In the genomic region with DNA sequence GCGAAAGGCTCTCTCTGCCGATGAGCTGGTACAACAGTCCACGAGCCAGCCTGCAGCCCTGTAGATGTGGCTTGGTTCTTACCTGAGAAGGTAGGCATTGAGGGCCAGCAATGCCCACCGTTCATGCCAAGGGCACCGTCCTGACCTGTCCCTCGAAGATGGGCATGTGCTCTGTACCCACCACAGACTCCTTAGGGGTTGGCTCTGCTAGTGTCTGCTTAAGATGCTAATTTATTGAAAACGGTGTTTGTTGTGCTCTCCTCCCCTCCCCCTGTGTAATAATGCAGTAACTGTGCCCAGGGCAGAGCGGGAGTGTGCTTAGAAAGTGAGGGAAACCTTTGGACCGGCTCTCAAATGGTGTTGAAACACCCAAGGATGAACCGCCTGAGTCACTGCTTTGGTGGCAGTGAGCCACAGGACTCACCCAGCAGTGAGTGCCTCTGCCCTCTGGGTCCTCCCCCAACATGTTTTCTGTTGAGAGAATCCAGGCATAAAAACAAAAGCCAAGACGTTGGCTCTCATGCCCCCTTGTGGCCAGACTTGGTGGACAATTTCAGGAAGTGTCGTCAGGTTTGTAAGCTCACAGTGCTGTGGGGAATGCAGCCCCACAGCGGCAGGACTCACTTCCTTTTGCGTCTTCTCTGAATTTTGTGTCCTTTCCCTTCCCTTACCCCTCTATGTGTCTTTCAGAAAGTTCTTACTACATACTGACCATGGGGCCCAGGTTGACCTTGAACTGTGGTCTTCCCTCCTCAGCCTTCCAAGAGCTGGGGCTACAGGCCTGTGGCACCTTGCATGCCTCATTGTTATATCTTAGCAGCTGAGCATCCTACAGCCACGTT, we compare ENCODE assay signal across 7 mouse cellular contexts.
DNase-seq lines count a peak whose midpoint lies in the region; ATAC-seq and TF ChIP-seq lines count a peak whose summit lies in the region.

No protein-coding gene starts in this region.

- H3K36me3 ChIP-seq in embryonic facial prominence, embryonic 12.5 days, result no peaks in the 10 kb centered on the region
- no peaks in the 10 kb centered on the region for H3K36me3 ChIP-seq in heart, adult 2 months (ENCODE audit: control insufficient read depth, insufficient read depth, low read length)
- no peaks in the 10 kb centered on the region for H3K36me3 ChIP-seq in limb, embryonic 13.5 days
- no peaks in the 10 kb centered on the region for H3K36me3 ChIP-seq in midbrain, embryonic 16.5 days (ENCODE audit: control insufficient read depth, insufficient read depth, low read length)

- intact Hi-C loops in heart, adult 2 months (cut with DNase I), result loop anchor here (1.0 to 2.0 kb wide), 2 partner anchors 152 to 282 kb away; no protein-coding TSS in a partner anchor

- 34% methylated on average over 15 of the region's 15 CpGs for WGBS in embryonic facial prominence, embryonic 12.5 days
- WGBS in heart, adult 2 months, result 30% methylated on average over 15 of the region's 15 CpGs
- WGBS in limb, embryonic 13.5 days, result 37% methylated on average over 15 of the region's 15 CpGs
- 33% methylated on average over 15 of the region's 15 CpGs for WGBS in midbrain, embryonic 16.5 days

- peak; percentile 92 for DNase-seq in adrenal gland, postnatal 25 days
- peak; percentile 92 to 93 for DNase-seq in heart, adult 2 months
- DNase-seq in kidney, adult 8-10 months, result peak; percentile 96 to 98
- peak; percentile 80 to 92 for DNase-seq in spleen, postnatal 10 days (ENCODE audit: low spot score in 2 of 2)

- TF ChIP-seq EP300 in heart, adult 2 months (IDR thresholded peaks at IDR 0.05; ENCODE audit: insufficient read depth, low read depth, low read length), result peak; percentile 100

- 0 out of 2 replicates have a peak, but pooled peaks have one; percentile 24 for TF ChIP-seq POLR2A in heart, adult 2 months (IDR thresholded peaks at IDR 0.05; ENCODE audit: insufficient read depth, low read depth, low read length)

- H3K4me3 ChIP-seq in embryonic facial prominence, embryonic 12.5 days, result no peak overlapping the region
- 0 out of 2 replicates have a peak overlapping the region, but pooled peaks have one; percentile 9 for H3K4me3 ChIP-seq in heart, adult 2 months
- H3K4me3 ChIP-seq in limb, embryonic 13.5 days, result no peak overlapping the region
- H3K4me3 ChIP-seq in midbrain, embryonic 16.5 days (ENCODE audit: low read depth, low read length), result no peak overlapping the region

- no peaks in the 10 kb centered on the region for H3K9me3 ChIP-seq in embryonic facial prominence, embryonic 12.5 days
- peaks cover 6% of the 10 kb centered on the region; the same call in 1 of the 2 replicates for H3K9me3 ChIP-seq in limb, embryonic 13.5 days
- H3K9me3 ChIP-seq in midbrain, embryonic 16.5 days (replicated peaks; ENCODE audit: control insufficient read depth, low read length, poor library complexity, severe bottlenecking), result no peaks in the 10 kb centered on the region

- H3K4me1 ChIP-seq in embryonic facial prominence, embryonic 12.5 days, result peaks cover 6% of the 10 kb centered on the region
- H3K4me1 ChIP-seq in heart, adult 2 months (ENCODE audit: control insufficient read depth, insufficient read depth, low read length), result peaks cover 10% of the 10 kb centered on the region
- peaks cover 11% of the 10 kb centered on the region for H3K4me1 ChIP-seq in limb, embryonic 13.5 days
- H3K4me1 ChIP-seq in midbrain, embryonic 16.5 days (ENCODE audit: control insufficient read depth, insufficient read depth, low read length), result peaks cover 8% of the 10 kb centered on the region

- H3K4me2 ChIP-seq in embryonic facial prominence, embryonic 12.5 days (replicated peaks), result peak overlapping the region; percentile 18; the same call in 1 of the 2 replicates
- peak overlapping the region; percentile 49 for H3K4me2 ChIP-seq in limb, embryonic 13.5 days (replicated peaks)
- peak overlapping the region; percentile 37 for H3K4me2 ChIP-seq in midbrain, embryonic 16.5 days (ENCODE audit: low read length)

- no peak overlapping the region for H3K9ac ChIP-seq in embryonic facial prominence, embryonic 12.5 days
- 0 out of 2 replicates have a peak overlapping the region, but pooled peaks have one; percentile 3 for H3K9ac ChIP-seq in heart, adult 2 months (ENCODE audit: low read depth, low read length)
- H3K9ac ChIP-seq in limb, embryonic 13.5 days, result peak overlapping the region; percentile 31; the same call in 1 of the 2 replicates
- no peak overlapping the region; the same call in 1 of the 2 replicates for H3K9ac ChIP-seq in midbrain, embryonic 16.5 days (ENCODE audit: low read depth, low read length)

- no peak overlapping the region for H3K27ac ChIP-seq in embryonic facial prominence, embryonic 12.5 days
- H3K27ac ChIP-seq in heart, adult 2 months, result peak overlapping the region; percentile 67
- 0 out of 2 replicates have a peak overlapping the region, but pooled peaks have one; percentile 29 for H3K27ac ChIP-seq in limb, embryonic 13.5 days
- H3K27ac ChIP-seq in midbrain, embryonic 16.5 days (ENCODE audit: low read length), result 0 out of 2 replicates have a peak overlapping the region, but pooled peaks have one; percentile 28

- 0 out of 2 replicates have a peak, but pooled peaks cover 2% of the 10 kb centered on the region for H3K79me2 ChIP-seq in heart, adult 2 months (replicated peaks; ENCODE audit: control insufficient read depth, insufficient read depth, low read length)

- peak; percentile 98 for TF ChIP-seq CTCF in heart, adult 2 months (IDR thresholded peaks at IDR 0.05)

- H3K27me3 ChIP-seq in embryonic facial prominence, embryonic 12.5 days, result no peaks in the 10 kb centered on the region
- H3K27me3 ChIP-seq in heart, adult 2 months (ENCODE audit: control insufficient read depth, insufficient read depth, low read length), result no peaks in the 10 kb centered on the region
- H3K27me3 ChIP-seq in limb, embryonic 13.5 days, result no peaks in the 10 kb centered on the region
- H3K27me3 ChIP-seq in midbrain, embryonic 16.5 days (ENCODE audit: control insufficient read depth, insufficient read depth, low read depth, low read length), result no peaks in the 10 kb centered on the region

- peak; percentile 56; the same call in 1 of the 2 replicates for ATAC-seq in embryonic facial prominence, embryonic 12.5 days (ENCODE audit: insufficient number of reproducible peaks, insufficient read depth, low FRiP score, low TSS enrichment)
- peak; percentile 64; the same call in 1 of the 2 replicates for ATAC-seq in limb, embryonic 13.5 days (ENCODE audit: low FRiP score, low read depth)
- ATAC-seq in midbrain, embryonic 16.5 days, result peak; percentile 83

Comparison
In these comparisons a context has a peak if more than half of its experiments do, and no peak if none do; other contexts are left out.
1. H3K9ac ChIP-seq: peak in heart, adult 2 months (single experiment) and limb, embryonic 13.5 days (single experiment); none in embryonic facial prominence, embryonic 12.5 days (single experiment) and midbrain, embryonic 16.5 days (single experiment).
2. Peak in every context shown above with its lines, with median percentiles within 50 percentile points of each other: DNase-seq, ATAC-seq and H3K4me2 ChIP-seq.